Mouse (Mus musculus): ENCODE measurements around the gene Hoxa5.

GRCm38 (mm10) chr6:52208868-52209684, 4.7 kb upstream of the Hoxa5 start:
- no peak for TF ChIP-seq GATA1 (IDR thresholded peaks at IDR 0.05; ENCODE audit: borderline replicate concordance, low read length)
- no peak for TF ChIP-seq FLI1 (IDR thresholded peaks at IDR 0.05; ENCODE audit: low read length)

All from megakaryocyte, embryonic 14.5 days (primary cell).